Mouse (Mus musculus): ENCODE data around the gene Purb. TPM values are rescaled to one million over a fixed set of nuclear protein-coding genes. Genes with fewer than 3 reads are reported as not detected.

Purb gene
- polyA plus RNA-seq, 1 experiment from 2014 or later: 29.2 TPM

- no peaks in the 10 kb centered on the region for H3K36me3 ChIP-seq (ENCODE audit: control insufficient read depth, insufficient read depth, low read length)
- H3K27ac ChIP-seq (replicated peaks; ENCODE audit: low read depth, low read length): no peak overlapping the region
- 32% methylated on average over 6 of the region's 7 CpGs for WGBS
- no peaks in the 10 kb centered on the region for H3K27me3 ChIP-seq (replicated peaks; ENCODE audit: control insufficient read depth, insufficient read depth, low read length)
- no peak overlapping the region for H3K4me2 ChIP-seq (ENCODE audit: low read depth, low read length)
- H3K9me3 ChIP-seq (ENCODE audit: control insufficient read depth, low read length): no peaks in the 10 kb centered on the region
- H3K4me3 ChIP-seq (ENCODE audit: low read depth, low read length): no peak overlapping the region
- no peak overlapping the region for H3K9ac ChIP-seq (ENCODE audit: low read depth, low read length)
- DNase-seq (ENCODE audit: low spot score): peak; percentile 26
- H3K4me1 ChIP-seq (ENCODE audit: control insufficient read depth, insufficient read depth, low read length): no peaks in the 10 kb centered on the region
- ATAC-seq (ENCODE audit: low read depth): no peak
Measured at GRCm38 (mm10) chr11:6514837-6515236, 39.1 kb upstream of the Purb start.

GRCm38 (mm10) chr11:6508269-6508876 lies 32.7 kb upstream of the Purb start:
- 71% methylated on average over 1 of the region's 1 CpGs for WGBS
- ATAC-seq (ENCODE audit: low read depth): no peak

DNA sequence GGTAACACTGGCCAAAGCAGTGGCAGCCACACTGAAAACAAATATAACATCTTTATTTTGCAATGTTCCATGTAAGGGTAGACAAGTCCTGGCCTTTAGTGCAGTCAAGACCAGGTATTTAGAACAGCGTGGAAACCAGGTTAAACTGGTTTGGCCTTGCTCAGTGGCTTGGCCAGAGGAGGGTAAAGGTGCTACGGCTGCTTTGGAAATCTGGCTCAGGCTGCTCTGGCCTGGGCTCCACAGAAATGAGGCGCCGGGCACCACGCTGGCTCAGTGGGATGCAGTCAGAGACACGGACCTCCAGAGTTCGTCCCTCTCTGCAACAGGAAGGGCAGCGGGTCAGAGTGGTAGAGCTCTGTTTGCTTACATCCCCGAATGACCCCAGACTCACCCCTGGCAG lies 30.8 kb upstream of the Purb start:
- ATAC-seq (ENCODE audit: low read depth) (no peak), DNase-seq (ENCODE audit: low spot score) (no peak)
- Histone ChIP-seq H3K9me3 (ENCODE audit: control insufficient read depth, low read length) (no peaks in the 10 kb centered on the region), H3K9ac (ENCODE audit: low read depth, low read length) (no peak overlapping the region), H3K36me3 (ENCODE audit: control insufficient read depth, insufficient read depth, low read length) (no peaks in the 10 kb centered on the region), H3K27ac (replicated peaks; ENCODE audit: low read depth, low read length) (no peak overlapping the region), H3K4me1 (ENCODE audit: control insufficient read depth, insufficient read depth, low read length) (no peaks in the 10 kb centered on the region), H3K27me3 (replicated peaks; ENCODE audit: control insufficient read depth, insufficient read depth, low read length) (no peaks in the 10 kb centered on the region), H3K4me3 (ENCODE audit: low read depth, low read length) (no peak overlapping the region), H3K4me2 (ENCODE audit: low read depth, low read length) (no peak overlapping the region)
- 80% methylated on average over 9 of the region's 9 CpGs for WGBS

More at GRCm38 (mm10) chr11:6508269-6508876, 32.7 kb upstream of the Purb start:
- Histone ChIP-seq H3K36me3 (ENCODE audit: control insufficient read depth, insufficient read depth, low read length) (no peaks in the 10 kb centered on the region), H3K4me1 (ENCODE audit: control insufficient read depth, insufficient read depth, low read length) (no peaks in the 10 kb centered on the region), H3K9ac (ENCODE audit: low read depth, low read length) (no peak overlapping the region), H3K27me3 (replicated peaks; ENCODE audit: control insufficient read depth, insufficient read depth, low read length) (no peaks in the 10 kb centered on the region), H3K9me3 (ENCODE audit: control insufficient read depth, low read length) (no peaks in the 10 kb centered on the region), H3K4me2 (ENCODE audit: low read depth, low read length) (no peak overlapping the region), H3K27ac (replicated peaks; ENCODE audit: low read depth, low read length) (no peak overlapping the region), H3K4me3 (ENCODE audit: low read depth, low read length) (no peak overlapping the region)
- no peak for DNase-seq (ENCODE audit: low spot score)

DNA sequence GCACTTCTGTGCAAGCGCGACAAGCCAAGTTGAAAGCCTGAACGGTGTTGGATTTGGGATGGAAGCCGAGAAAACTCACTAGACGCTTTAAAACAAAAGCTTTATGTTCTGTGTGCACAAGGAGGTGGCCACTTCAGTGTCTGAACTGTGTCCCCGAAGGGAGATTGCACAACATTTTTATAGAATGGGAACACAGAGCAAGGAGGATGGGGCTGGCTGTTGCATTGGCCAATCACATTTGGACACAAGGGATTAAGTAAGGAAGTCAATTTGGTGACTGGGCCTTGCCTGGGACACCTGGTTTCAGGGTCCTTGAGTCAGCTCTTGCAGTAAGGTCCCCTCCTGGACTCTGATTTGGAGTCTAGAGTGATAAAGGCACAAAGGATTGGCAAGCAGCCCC lies 29.0 kb upstream of the Purb start:
- Histone ChIP-seq H3K9ac (ENCODE audit: low read depth, low read length) (no peak overlapping the region), H3K36me3 (ENCODE audit: control insufficient read depth, insufficient read depth, low read length) (no peaks in the 10 kb centered on the region), H3K27me3 (replicated peaks; ENCODE audit: control insufficient read depth, insufficient read depth, low read length) (no peaks in the 10 kb centered on the region), H3K27ac (replicated peaks; ENCODE audit: low read depth, low read length) (no peak overlapping the region), H3K9me3 (ENCODE audit: control insufficient read depth, low read length) (no peaks in the 10 kb centered on the region), H3K4me1 (ENCODE audit: control insufficient read depth, insufficient read depth, low read length) (no peaks in the 10 kb centered on the region), H3K4me2 (ENCODE audit: low read depth, low read length) (no peak overlapping the region), H3K4me3 (ENCODE audit: low read depth, low read length) (no peak overlapping the region)
- 84% methylated on average over 6 of the region's 6 CpGs for WGBS
- DNase-seq (ENCODE audit: low spot score): no peak
- no peak for ATAC-seq (ENCODE audit: low read depth)

GRCm38 (mm10) chr11:6504226-6504625 lies 28.5 kb upstream of the Purb start:
- WGBS: 66% methylated on average over 3 of the region's 3 CpGs
- H3K9ac ChIP-seq (ENCODE audit: low read depth, low read length): no peak overlapping the region
- H3K4me2 ChIP-seq (ENCODE audit: low read depth, low read length): no peak overlapping the region
- no peaks in the 10 kb centered on the region for H3K9me3 ChIP-seq (ENCODE audit: control insufficient read depth, low read length)
- no peak overlapping the region for H3K27ac ChIP-seq (replicated peaks; ENCODE audit: low read depth, low read length)
- no peak for ATAC-seq (ENCODE audit: low read depth)
- no peaks in the 10 kb centered on the region for H3K27me3 ChIP-seq (replicated peaks; ENCODE audit: control insufficient read depth, insufficient read depth, low read length)
- no peak for DNase-seq (ENCODE audit: low spot score)
- H3K4me1 ChIP-seq (ENCODE audit: control insufficient read depth, insufficient read depth, low read length): no peaks in the 10 kb centered on the region
- no peaks in the 10 kb centered on the region for H3K36me3 ChIP-seq (ENCODE audit: control insufficient read depth, insufficient read depth, low read length)
- no peak overlapping the region for H3K4me3 ChIP-seq (ENCODE audit: low read depth, low read length)

DNA sequence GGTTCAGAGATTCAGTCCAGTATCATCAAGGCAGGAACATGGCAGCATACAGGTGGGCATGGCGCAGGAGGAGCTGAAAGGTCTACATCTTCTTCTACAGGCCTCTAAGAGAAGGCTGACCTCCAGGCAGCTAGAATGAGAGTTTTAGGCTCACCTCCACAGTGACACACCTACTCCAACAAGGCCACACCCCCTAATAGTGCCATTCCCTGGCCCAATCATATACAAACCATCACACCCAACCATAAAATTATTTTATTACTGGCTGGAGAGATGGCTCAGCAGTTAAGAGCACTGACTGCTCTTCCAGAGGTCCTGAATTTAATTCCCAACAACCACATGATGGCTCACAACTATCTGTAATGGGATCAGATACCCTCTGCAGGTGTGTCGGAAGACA lies 26.8 kb upstream of the Purb start:
- 97% methylated on average over 2 of the region's 2 CpGs for WGBS
- no peak overlapping the region for H3K4me2 ChIP-seq (ENCODE audit: low read depth, low read length)
- DNase-seq (ENCODE audit: low spot score) (no peak), ATAC-seq (ENCODE audit: low read depth) (no peak)
- no peak overlapping the region for H3K4me3 ChIP-seq (ENCODE audit: low read depth, low read length)
- no peaks in the 10 kb centered on the region for H3K4me1 ChIP-seq (ENCODE audit: control insufficient read depth, insufficient read depth, low read length)
- no peak overlapping the region for H3K27ac ChIP-seq (replicated peaks; ENCODE audit: low read depth, low read length)
- no peak overlapping the region for H3K9ac ChIP-seq (ENCODE audit: low read depth, low read length)
- H3K27me3 ChIP-seq (replicated peaks; ENCODE audit: control insufficient read depth, insufficient read depth, low read length): no peaks in the 10 kb centered on the region
- no peaks in the 10 kb centered on the region for H3K36me3 ChIP-seq (ENCODE audit: control insufficient read depth, insufficient read depth, low read length)
- H3K9me3 ChIP-seq (ENCODE audit: control insufficient read depth, low read length): no peaks in the 10 kb centered on the region

DNA sequence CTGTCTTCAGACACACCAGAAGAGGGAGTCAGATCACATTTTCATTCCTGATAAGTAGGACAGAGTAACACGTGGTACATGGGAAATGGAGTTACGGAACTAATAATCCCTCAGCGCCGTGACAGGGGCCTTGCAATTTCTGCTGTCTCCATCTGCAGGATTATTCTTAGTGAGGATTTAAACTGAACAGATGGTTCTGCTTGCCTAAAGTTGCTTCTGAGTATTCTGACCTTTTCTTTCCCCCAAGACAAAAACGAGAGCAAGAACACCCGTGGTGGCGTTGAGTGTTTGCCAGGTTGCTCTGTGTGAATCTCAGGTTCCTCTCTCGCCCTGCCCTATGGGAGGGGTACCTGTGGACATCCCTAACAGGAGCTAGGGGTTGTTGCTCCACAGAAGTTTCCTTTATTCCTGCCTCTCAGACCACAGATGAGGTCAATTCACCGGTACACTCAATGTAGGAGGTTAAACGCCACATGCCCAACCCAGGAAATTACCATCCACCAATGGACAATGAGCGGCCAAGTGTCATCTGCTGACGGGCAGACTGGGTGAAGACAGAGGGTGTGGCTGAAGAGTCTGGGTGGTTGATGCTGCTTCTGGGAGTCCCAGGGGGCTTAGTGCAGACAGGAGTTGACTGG lies 21.7 kb upstream of the Purb start:
- DNase-seq (ENCODE audit: low spot score): no peak
- H3K36me3 ChIP-seq (ENCODE audit: control insufficient read depth, insufficient read depth, low read length): no peaks in the 10 kb centered on the region
- ATAC-seq (ENCODE audit: low read depth): no peak
- no peak overlapping the region for H3K4me2 ChIP-seq (ENCODE audit: low read depth, low read length)
- no peaks in the 10 kb centered on the region for H3K4me1 ChIP-seq (ENCODE audit: control insufficient read depth, insufficient read depth, low read length)
- 73% methylated on average over 12 of the region's 12 CpGs for WGBS
- no peaks in the 10 kb centered on the region for H3K9me3 ChIP-seq (ENCODE audit: control insufficient read depth, low read length)
- no peak overlapping the region for H3K4me3 ChIP-seq (ENCODE audit: low read depth, low read length)
- H3K9ac ChIP-seq (ENCODE audit: low read depth, low read length): no peak overlapping the region
- H3K27me3 ChIP-seq (replicated peaks; ENCODE audit: control insufficient read depth, insufficient read depth, low read length): no peaks in the 10 kb centered on the region
- H3K27ac ChIP-seq (replicated peaks; ENCODE audit: low read depth, low read length): no peak overlapping the region

GRCm38 (mm10) chr11:6489691-6490503 lies 14.2 kb upstream of the Purb start:
- Histone ChIP-seq H3K27ac (replicated peaks; ENCODE audit: low read depth, low read length) (no peak overlapping the region), H3K9ac (ENCODE audit: low read depth, low read length) (no peak overlapping the region), H3K4me3 (ENCODE audit: low read depth, low read length) (no peak overlapping the region), H3K4me1 (ENCODE audit: control insufficient read depth, insufficient read depth, low read length) (no peaks in the 10 kb centered on the region), H3K36me3 (ENCODE audit: control insufficient read depth, insufficient read depth, low read length) (no peaks in the 10 kb centered on the region), H3K4me2 (ENCODE audit: low read depth, low read length) (no peak overlapping the region), H3K9me3 (ENCODE audit: control insufficient read depth, low read length) (no peaks in the 10 kb centered on the region), H3K27me3 (replicated peaks; ENCODE audit: control insufficient read depth, insufficient read depth, low read length) (no peaks in the 10 kb centered on the region)
- ATAC-seq (ENCODE audit: low read depth) (peak; percentile 80; the same call in 1 of the 2 replicates), DNase-seq (ENCODE audit: low spot score) (no peak)
- 59% methylated on average over 6 of the region's 6 CpGs for WGBS
